Mouse (Mus musculus) lung, adult 2 months (tissue): ENCODE data around the gene Aebp1.

Experiments used
- CTCF ChIP-seq: fragments of 200-500 bp; IDR thresholded peaks from 2 replicates; pipeline ENCODE4 v1.5.1; 2011; ENCODE audit warnings: mild to moderate bottlenecking, low read length, control low read depth; ENCODE audit not compliant: insufficient read depth
- POLR2A ChIP-seq: fragments of 200-500 bp; IDR thresholded peaks from 2 replicates; pipeline ENCODE4 v1.6.1; 2011; ENCODE audit warnings: low read depth, mild to moderate bottlenecking, control low read depth, low read length, borderline replicate concordance; ENCODE audit errors: extremely low read depth

DNA sequence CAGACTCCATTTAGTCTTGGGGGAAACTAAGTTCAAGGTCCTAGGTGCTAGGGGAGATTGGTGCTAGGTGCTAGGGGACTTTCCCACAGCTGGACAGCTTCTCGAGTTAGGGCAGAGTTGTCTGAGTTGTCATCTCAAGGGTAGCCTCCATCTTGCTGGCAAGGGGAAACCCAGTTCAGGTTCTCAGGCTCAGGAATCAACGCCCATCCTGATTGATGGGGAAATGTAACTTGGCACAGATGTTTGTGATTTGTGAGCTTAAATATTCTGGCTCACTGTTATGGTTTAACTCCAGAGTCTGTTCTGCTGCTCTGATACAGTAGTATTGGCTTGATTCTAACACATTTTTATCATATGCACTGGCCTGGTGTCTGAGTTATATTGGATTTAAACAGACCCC lies 56.4 kb downstream of the Aebp1 start:
- TF ChIP-seq CTCF, result no peak
- no peak for TF ChIP-seq POLR2A
